Mouse (Mus musculus) kidney, embryonic 14.5 days (tissue): ENCODE data around the gene Afdn. TPM values are rescaled to one million over a fixed set of nuclear protein-coding genes. Genes with fewer than 3 reads are reported as not detected.
A peak's percentile ranks its signal among the peaks of the same experiment; 100 is the strongest.
"Not testable (repeated sequence)": the region's sequence is repeated elsewhere in the genome, so short reads cannot be mapped to it uniquely, and the experiment has no call there.

Source experiments
- ATAC-seq: fragments of 200-750 bp; cut with Nextera tagmentation; 2 replicates; pipeline ENCODE4 v1.8.0; 2017; ENCODE audit warnings: moderate number of reproducible peaks, mild to moderate bottlenecking, moderate TSS enrichment, moderate library complexity; ENCODE audit not compliant: low FRiP score, low TSS enrichment
- H3K27ac ChIP-seq: fragments of 300-500 bp; sonication (generic); 2 replicates; pipeline ENCODE4 v1.5.1; 2014; ENCODE audit warnings: low read depth, mild to moderate bottlenecking, low read length, moderate library complexity, mixed read lengths
- H3K27me3 ChIP-seq: fragments of 300-500 bp; sonication (generic); 2 replicates; pipeline ENCODE4 v1.6.1; 2014; ENCODE audit warnings: mild to moderate bottlenecking, low read length; ENCODE audit not compliant: control insufficient read depth, insufficient read depth
- H3K36me3 ChIP-seq: fragments of 300-500 bp; sonication (generic); 2 replicates; pipeline ENCODE4 v1.6.1; 2014; ENCODE audit warnings: low read length, mixed read lengths; ENCODE audit not compliant: control insufficient read depth, insufficient read depth
- H3K4me1 ChIP-seq: fragments of 300-500 bp; sonication (generic); 2 replicates; pipeline ENCODE4 v1.6.1; 2014; ENCODE audit warnings: low read length, mixed read lengths; ENCODE audit not compliant: control insufficient read depth, insufficient read depth
- H3K4me2 ChIP-seq: fragments of 300-500 bp; sonication (generic); replicated peaks from 2 replicates; pipeline ENCODE4 v1.6.1; 2014; ENCODE audit warnings: low read depth, mild to moderate bottlenecking, low read length
- H3K4me3 ChIP-seq: fragments of 300-500 bp; sonication (generic); 2 replicates; pipeline ENCODE4 v1.5.1; 2014; ENCODE audit warnings: mild to moderate bottlenecking, low read length
- H3K9ac ChIP-seq: fragments of 300-500 bp; sonication (generic); 2 replicates; pipeline ENCODE4 v1.6.1; 2014; ENCODE audit warnings: low read depth, mild to moderate bottlenecking, low read length, moderate library complexity
- H3K9me3 ChIP-seq: fragments of 300-500 bp; sonication (generic); 2 replicates; pipeline ENCODE4 v1.6.1; 2016; ENCODE audit warnings: low read length; ENCODE audit not compliant: control insufficient read depth
- WGBS: fragments of 180-500 bp; shearing (Covaris S2); extraction: QIAGEN DNeasy Blood & Tissue Kit; methylation state at CpG from one replicate; pipeline ENCODE4 v1.1.7; 2014; 5-methylcytosine and 5-hydroxymethylcytosine counted together
- polyA plus RNA-seq: library from polyadenylated mRNA; unstranded; fragments of >200 nt; fragmentation: Nextera tagmentation; extraction: Ambion mirVana; gene quantifications from 2 replicates; pipeline ENCODE4 v1.2.1, GENCODE M21; 2014

Gene Afdn
- polyA plus RNA-seq, 1 experiment from 2014 or later: 96.7 TPM

GRCm38 (mm10) chr17:13754940-13755339 lies 5.4 kb upstream of the Afdn start:
- Histone ChIP-seq H3K4me1 (peaks cover 4% of the 10 kb centered on the region), H3K4me3 (no peak overlapping the region), H3K27me3 (no peaks in the 10 kb centered on the region), H3K9me3 (no peaks in the 10 kb centered on the region), H3K4me2 (no peak overlapping the region), H3K27ac (no peak overlapping the region), H3K36me3 (no peaks in the 10 kb centered on the region), H3K9ac (no peak overlapping the region)
- WGBS: 80% methylated on average over 6 of the region's 6 CpGs
- no peak for ATAC-seq

GRCm38 (mm10) chr17:13758586-13758985 lies 1.8 kb upstream of the Afdn start:
- 89% methylated on average over 7 of the region's 7 CpGs for WGBS
- Histone ChIP-seq H3K4me1 (peaks cover 4% of the 10 kb centered on the region), H3K4me2 (peak overlapping the region; percentile 99), H3K9ac (no peak overlapping the region), H3K27ac (0 out of 2 replicates have a peak overlapping the region, but pooled peaks have one; percentile 47), H3K4me3 (no peak overlapping the region), H3K27me3 (peaks cover 3% of the 10 kb centered on the region; the same call in 1 of the 2 replicates), H3K36me3 (no peaks in the 10 kb centered on the region), H3K9me3 (no peaks in the 10 kb centered on the region)
- ATAC-seq: no peak

GRCm38 (mm10) chr17:13759156-13759852 lies 1.0 kb upstream of the Afdn start:
- peak overlapping the region; percentile 91 for H3K4me3 ChIP-seq
- H3K27me3 ChIP-seq: peaks cover 3% of the 10 kb centered on the region; the same call in 1 of the 2 replicates
- H3K27ac ChIP-seq: peak overlapping the region; percentile 47; the same call in 1 of the 2 replicates
- peaks cover 4% of the 10 kb centered on the region for H3K4me1 ChIP-seq
- peak overlapping the region; percentile 99 for H3K4me2 ChIP-seq
- ATAC-seq: no peak
- peak overlapping the region; percentile 89; the same call in 1 of the 2 replicates for H3K9ac ChIP-seq
- no peaks in the 10 kb centered on the region for H3K36me3 ChIP-seq
- 12% methylated on average over 13 of the region's 13 CpGs for WGBS
- no peaks in the 10 kb centered on the region for H3K9me3 ChIP-seq

GRCm38 (mm10) chr17:13760675-13761178 lies 388 bp downstream of the Afdn start:
- H3K9ac ChIP-seq: peak overlapping the region; percentile 89
- H3K36me3 ChIP-seq: no peaks in the 10 kb centered on the region
- H3K4me2 ChIP-seq: peak overlapping the region; percentile 99
- peaks cover 4% of the 10 kb centered on the region for H3K4me1 ChIP-seq
- peak overlapping the region; percentile 85 for H3K27ac ChIP-seq
- H3K9me3 ChIP-seq: no peaks in the 10 kb centered on the region
- WGBS: 0% methylated on average over 21 of the region's 72 CpGs
- H3K4me3 ChIP-seq: peak overlapping the region; percentile 91
- ATAC-seq: peak; percentile 70
- peaks cover 3% of the 10 kb centered on the region; the same call in 1 of the 2 replicates for H3K27me3 ChIP-seq

DNA sequence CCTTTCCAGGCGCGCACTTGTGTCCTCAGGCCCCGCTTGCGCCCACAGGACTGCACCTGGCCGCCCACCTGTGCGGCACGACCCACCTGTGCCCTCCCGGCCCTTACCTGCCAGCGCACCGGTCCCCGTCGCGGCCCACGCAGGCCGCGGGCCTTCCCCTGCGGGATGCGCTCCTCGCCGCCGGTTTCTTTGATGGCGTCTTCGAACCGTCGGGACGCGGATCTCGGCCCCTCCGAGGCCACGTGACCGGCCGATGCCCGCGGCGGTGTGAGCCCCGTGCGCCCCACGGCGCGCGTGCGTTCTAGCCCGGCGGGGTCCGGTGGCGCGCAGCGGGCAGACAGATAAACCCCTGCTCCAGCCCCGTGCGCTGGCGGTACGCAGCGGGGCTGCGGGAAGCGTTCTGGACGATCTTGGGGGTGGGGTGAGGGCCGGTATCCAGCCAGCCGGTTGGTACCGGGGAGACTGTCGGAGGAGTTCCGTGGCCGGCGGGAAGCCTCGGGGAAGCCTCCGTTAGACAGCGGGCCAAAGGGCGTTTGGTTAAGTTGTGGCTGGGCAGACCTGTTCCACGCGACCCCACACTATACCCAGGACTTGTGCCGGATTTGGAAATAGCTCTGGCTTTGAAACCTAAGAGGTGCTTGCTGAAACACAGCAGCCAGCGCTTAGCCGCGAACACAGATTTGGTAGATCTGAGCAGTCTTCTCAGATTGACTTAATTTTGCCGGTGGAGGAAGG lies 1.0 kb downstream of the Afdn start, which contains the start of gene Tcte2:
Tcte2 (minus strand) TSS at position 647 of the 735 bp plus-strand sequence.
- no peaks in the 10 kb centered on the region for H3K36me3 ChIP-seq
- peak within 1 kb of the TSS; percentile 91 for H3K4me3 ChIP-seq
- ATAC-seq: peak; percentile 28; the same call in 1 of the 2 replicates
- under 1% methylated on average over 74 of the region's 74 CpGs for WGBS
- H3K4me2 ChIP-seq: peak within 1 kb of the TSS; percentile 99
- H3K27ac ChIP-seq: peak within 1 kb of the TSS; percentile 85
- peak within 1 kb of the TSS; percentile 89 for H3K9ac ChIP-seq
- H3K27me3 ChIP-seq: peaks cover 3% of the 10 kb centered on the region; the same call in 1 of the 2 replicates
- peaks cover 4% of the 10 kb centered on the region for H3K4me1 ChIP-seq
- H3K9me3 ChIP-seq: no peaks in the 10 kb centered on the region

DNA sequence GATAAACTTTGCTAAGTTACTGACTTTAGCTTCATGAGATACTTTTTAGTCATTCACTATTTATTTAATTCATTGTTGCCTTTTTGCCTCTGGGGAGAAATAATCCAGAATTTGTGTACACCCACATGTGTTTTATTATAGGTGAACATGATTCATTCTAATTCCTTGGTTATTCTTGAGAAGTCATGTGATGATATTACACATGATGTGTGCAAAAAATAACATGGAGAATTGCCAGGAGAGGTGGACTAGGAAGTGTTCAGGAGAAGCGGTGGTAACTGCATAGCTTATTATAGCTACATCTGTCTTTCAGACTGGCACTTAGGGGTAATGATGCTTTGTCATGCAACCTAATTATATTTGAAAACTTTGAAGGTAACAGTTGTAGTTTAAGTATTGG lies 3.5 kb downstream of the Afdn start:
- H3K9me3 ChIP-seq: no peaks in the 10 kb centered on the region
- no peak for ATAC-seq
- H3K36me3 ChIP-seq: no peaks in the 10 kb centered on the region
- no peak overlapping the region for H3K4me2 ChIP-seq
- no peak overlapping the region for H3K27ac ChIP-seq
- peaks cover 3% of the 10 kb centered on the region; the same call in 1 of the 2 replicates for H3K27me3 ChIP-seq
- peaks cover 4% of the 10 kb centered on the region for H3K4me1 ChIP-seq
- H3K4me3 ChIP-seq: no peak overlapping the region
- H3K9ac ChIP-seq: no peak overlapping the region
- 85% methylated on average over 1 of the region's 1 CpGs for WGBS

- 80% methylated on average over 2 of the region's 2 CpGs for WGBS
- not testable (repeated sequence) for H3K4me2 ChIP-seq, H3K4me1 ChIP-seq, H3K27ac ChIP-seq, H3K9me3 ChIP-seq, H3K9ac ChIP-seq, H3K36me3 ChIP-seq, H3K4me3 ChIP-seq, ATAC-seq, H3K27me3 ChIP-seq
Observed at GRCm38 (mm10) chr17:13764911-13765310, 4.6 kb downstream of the Afdn start.

GRCm38 (mm10) chr17:13768531-13768930 lies 8.2 kb downstream of the Afdn start:
- Histone ChIP-seq H3K27me3 (no peaks in the 10 kb centered on the region), H3K36me3 (no peaks in the 10 kb centered on the region), H3K4me2 (no peak overlapping the region), H3K27ac (no peak overlapping the region), H3K4me1 (no peaks in the 10 kb centered on the region), H3K9me3 (no peaks in the 10 kb centered on the region), H3K9ac (no peak overlapping the region), H3K4me3 (no peak overlapping the region)
- WGBS: 93% methylated on average over 1 of the region's 1 CpGs
- ATAC-seq: no peak

DNA sequence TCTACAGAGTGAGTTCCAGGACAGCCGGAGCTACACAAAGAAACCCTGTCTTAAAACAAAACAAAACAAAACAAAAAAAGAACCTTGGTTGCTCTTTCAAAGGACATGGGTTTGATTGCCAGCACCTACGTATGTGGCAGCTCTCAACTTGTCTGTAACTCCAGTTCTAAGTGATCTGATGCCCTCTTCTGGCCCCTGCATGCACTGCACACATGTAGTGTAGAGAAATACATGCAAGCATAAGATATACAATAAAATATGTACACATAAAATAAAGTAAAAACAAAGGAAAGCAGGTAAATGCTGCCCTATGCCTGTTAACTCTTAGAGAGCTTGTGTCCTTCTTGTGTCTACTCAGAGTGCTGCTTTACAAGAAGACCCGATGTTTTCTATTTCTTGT lies 8.9 kb downstream of the Afdn start:
- H3K4me3 ChIP-seq: no peak overlapping the region
- no peak overlapping the region for H3K4me2 ChIP-seq
- H3K4me1 ChIP-seq: no peaks in the 10 kb centered on the region
- no peaks in the 10 kb centered on the region for H3K9me3 ChIP-seq
- whole genome bisulfite sequencing: 93% methylated on average over 3 of the region's 3 CpGs
- H3K27ac ChIP-seq: no peak overlapping the region
- H3K9ac ChIP-seq: no peak overlapping the region
- H3K36me3 ChIP-seq: no peaks in the 10 kb centered on the region
- ATAC-seq: no peak
- no peaks in the 10 kb centered on the region for H3K27me3 ChIP-seq
